Mouse (Mus musculus): ENCODE measurements at regions not wholly inside any gene's neighbourhood (a gene's known extent, or its start where the extent isn't known, plus 50 kb on each side); places are given as distances from the start of the nearest gene placed in this dataset.

DNA sequence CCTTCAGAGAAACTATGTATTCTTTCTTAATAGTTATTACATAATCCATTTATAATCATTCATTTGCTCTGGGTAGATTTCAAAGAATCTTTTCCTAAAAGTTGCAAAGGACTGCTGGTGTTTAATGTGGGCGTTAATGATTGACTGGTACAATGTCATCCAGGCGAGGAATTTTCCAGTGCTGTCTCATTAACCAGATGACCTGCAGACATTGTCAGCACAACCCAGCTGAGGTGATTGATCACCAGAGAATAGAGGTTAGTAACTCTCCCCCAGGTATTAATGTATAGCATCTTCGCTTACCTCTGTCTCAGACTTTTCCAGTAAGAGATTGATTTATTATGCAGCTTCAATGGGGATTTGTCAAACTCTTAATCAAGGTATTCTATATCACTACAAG, 426.5 kb downstream of the Pdha2 start:
- TF ChIP-seq USF1 (IDR thresholded peaks at IDR 0.05; ENCODE audit: low read depth, low read length) = no peak
- no peak for TF ChIP-seq RAD21 (IDR thresholded peaks at IDR 0.05; ENCODE audit: low read depth, low read length)
- no peak for TF ChIP-seq EP300 (IDR thresholded peaks at IDR 0.05; ENCODE audit: low read depth in 1 of 2, low read length in 2 of 2)
- no peak for TF ChIP-seq MAFK (IDR thresholded peaks at IDR 0.05; ENCODE audit: borderline replicate concordance, low read depth, low read length)
- TF ChIP-seq POLR2A (IDR thresholded peaks at IDR 0.05; ENCODE audit: control insufficient read depth in 1 of 2, insufficient read depth in 1 of 2, low read depth in 1 of 2, low read length in 2 of 2, poor library complexity in 1 of 2) = no peak
- no peak for TF ChIP-seq POLR2AphosphoS5 (IDR thresholded peaks at IDR 0.05; ENCODE audit: borderline replicate concordance, low read depth, low read length)
- TF ChIP-seq ZMIZ1 (IDR thresholded peaks at IDR 0.05; ENCODE audit: low read depth, low read length) = no peak
- TF ChIP-seq NELFE (IDR thresholded peaks at IDR 0.05; ENCODE audit: low read depth, low read length) = no peak
- no peak for TF ChIP-seq POLR2AphosphoS2 (IDR thresholded peaks at IDR 0.05; ENCODE audit: low read length)
- TF ChIP-seq CTCF (IDR thresholded peaks at IDR 0.05 in 2 of 3, conservative IDR thresholded peaks at IDR 0.05 in 1 of 3; ENCODE audit: control insufficient read depth in 1 of 3, insufficient read depth in 1 of 3, low read depth in 2 of 3, low read length in 3 of 3, poor library complexity in 1 of 3, severe bottlenecking in 1 of 3) = no peak
- TF ChIP-seq MYB (IDR thresholded peaks at IDR 0.05; ENCODE audit: low read depth, low read length) = no peak
- no peak for TF ChIP-seq E2F4 (IDR thresholded peaks at IDR 0.05; ENCODE audit: borderline replicate concordance, low read depth, low read length)

All from MEL (cell line).